Mouse (Mus musculus): ENCODE data around the gene Fbxo42.
"Not testable (repeated sequence)": the region's sequence is repeated elsewhere in the genome, so short reads cannot be mapped to it uniquely, and the experiment has no call there.

Gene Fbxo42

GRCm38 (mm10) chr4:141136126-141136525, 11.6 kb upstream of the Fbxo42 start:
- no peak for DNase-seq (ENCODE audit: low read depth in 2 of 2, low spot score in 2 of 2)

DNA sequence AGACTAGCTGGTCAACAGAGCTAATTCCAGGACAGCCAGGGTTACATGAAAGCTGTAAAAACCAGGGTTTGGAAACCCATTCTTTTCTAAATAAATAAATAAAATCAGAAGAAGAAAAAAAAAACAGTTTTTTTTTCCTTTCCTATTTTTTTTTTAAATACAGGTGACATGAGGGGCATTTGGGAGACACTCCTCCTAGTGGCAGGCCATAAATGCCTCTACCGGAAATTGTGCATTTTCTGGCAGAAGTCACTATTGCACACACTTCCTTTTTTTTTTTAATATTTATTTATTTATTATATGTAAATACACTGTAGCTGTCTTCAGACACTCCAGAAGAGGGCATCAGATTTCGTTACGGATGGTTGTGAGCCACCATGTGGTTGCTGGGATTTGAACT, 10.0 kb upstream of the Fbxo42 start:
- DNase-seq (ENCODE audit: low read depth in 2 of 2, low spot score in 2 of 2): not testable (repeated sequence)

GRCm38 (mm10) chr4:141138425-141139115, 9.1 kb upstream of the Fbxo42 start:
- DNase-seq (ENCODE audit: low read depth in 2 of 2, low spot score in 2 of 2): no peak

- DNase-seq (ENCODE audit: low read depth in 2 of 2, low spot score in 2 of 2): peak; percentile 97 to 98
These were observed 8.4 kb upstream of the Fbxo42 start, which contains the start of gene Szrd1 for GRCm38 (mm10) chr4:141139116-141139970. Szrd1 (minus strand) TSS chr4:141139775.

- DNase-seq (ENCODE audit: low read depth in 2 of 2, low spot score in 2 of 2): not testable (repeated sequence)
These were observed 7.4 kb upstream of the Fbxo42 start for GRCm38 (mm10) chr4:141140354-141140753.

GRCm38 (mm10) chr4:141140967-141141366, 6.7 kb upstream of the Fbxo42 start:
- DNase-seq (ENCODE audit: low read depth in 2 of 2, low spot score in 2 of 2): no peak

GRCm38 (mm10) chr4:141142285-141142811, 5.4 kb upstream of the Fbxo42 start:
- peak; percentile 75 to 82 for DNase-seq (ENCODE audit: low read depth in 2 of 2, low spot score in 2 of 2)

DNA sequence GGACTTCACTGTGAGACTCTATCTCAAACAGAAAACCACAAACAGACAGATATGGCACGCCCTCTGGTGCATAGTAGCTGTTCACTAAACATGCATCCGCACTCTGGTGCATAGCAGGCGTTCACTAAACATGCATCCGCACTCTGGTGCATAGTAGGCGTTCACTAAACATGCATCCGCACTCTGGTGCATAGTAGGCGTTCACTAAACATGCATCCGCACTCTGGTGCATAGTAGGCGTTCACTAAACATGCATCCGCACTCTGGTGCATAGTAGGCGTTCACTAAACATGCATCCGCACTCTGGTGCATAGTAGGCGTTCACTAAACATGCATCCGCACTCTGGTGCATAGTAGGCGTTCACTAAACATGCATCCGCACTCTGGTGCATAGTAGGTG, 2.6 kb upstream of the Fbxo42 start:
- not testable (repeated sequence) for DNase-seq (ENCODE audit: low read depth in 2 of 2, low spot score in 2 of 2)

DNA sequence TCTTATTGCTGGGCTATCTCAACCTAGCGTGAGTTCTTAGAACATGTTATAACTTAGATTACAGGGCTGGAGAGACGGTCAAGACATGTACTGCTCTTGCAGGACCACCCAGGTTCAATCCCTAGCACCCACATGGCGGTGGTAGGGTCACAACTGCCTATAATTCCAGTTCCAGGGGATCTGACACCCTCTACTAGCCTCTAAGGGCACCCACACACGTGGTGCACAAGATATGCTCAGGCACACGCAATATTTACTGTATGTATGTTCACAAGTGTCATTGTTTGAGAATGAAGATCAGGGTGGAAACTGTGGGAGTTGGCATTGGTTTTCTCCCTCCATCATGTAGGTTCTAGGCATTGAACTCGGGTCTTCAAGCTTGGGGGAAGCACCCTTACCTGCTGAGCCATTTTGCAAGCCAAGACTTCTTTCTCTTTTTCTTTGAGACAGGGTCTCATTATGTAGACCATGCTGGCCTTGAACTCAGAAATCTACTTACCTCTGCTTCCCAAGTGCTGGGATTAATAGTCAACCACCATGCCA, 1.2 kb upstream of the Fbxo42 start:
- no peak for DNase-seq (ENCODE audit: low read depth in 2 of 2, low spot score in 2 of 2)

GRCm38 (mm10) chr4:141148009-141148801, 492 bp downstream of the Fbxo42 start:
- peak; percentile 23 to 40 for DNase-seq (ENCODE audit: low read depth in 2 of 2, low spot score in 2 of 2)

DNA sequence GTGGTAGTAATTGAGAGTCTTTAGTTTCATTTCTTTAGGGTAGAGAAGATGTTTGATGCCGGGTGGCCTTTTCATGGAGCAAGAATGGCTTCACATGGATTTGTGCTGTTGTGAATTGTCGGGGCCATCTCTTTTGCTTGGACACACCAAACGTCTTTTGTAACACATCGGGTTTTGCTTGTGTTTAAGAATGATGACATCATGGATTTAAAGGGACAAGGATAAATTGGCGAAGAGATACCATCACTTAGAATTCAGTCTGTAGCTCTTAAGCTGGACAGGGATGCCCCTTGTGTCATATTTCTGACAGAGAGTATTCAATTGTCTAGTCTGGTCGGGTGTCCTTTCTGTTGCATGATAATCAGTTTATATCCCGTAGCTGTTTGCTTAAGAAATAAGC, 1.4 kb downstream of the Fbxo42 start:
- DNase-seq (ENCODE audit: low read depth in 2 of 2, low spot score in 2 of 2): no peak

DNA sequence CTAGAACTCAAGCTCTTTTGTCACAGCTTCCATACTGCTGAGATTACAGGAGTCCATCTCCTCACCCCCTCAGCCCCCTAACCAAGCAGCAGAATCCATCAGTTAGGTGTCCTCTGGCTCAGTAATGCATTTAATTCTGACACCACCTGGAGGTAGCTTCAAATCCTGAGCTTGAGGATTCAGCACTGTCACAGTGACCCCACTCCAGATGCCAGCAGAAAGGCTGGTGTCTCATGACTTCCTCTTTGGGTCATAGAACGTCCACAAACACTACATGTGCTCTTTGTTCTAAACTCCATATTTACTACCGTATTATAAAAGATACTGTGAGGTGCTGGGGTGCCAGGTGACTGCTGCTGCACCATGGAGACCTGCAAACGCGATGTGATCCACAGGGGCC, 9.8 kb downstream of the Fbxo42 start:
- no peak for DNase-seq (ENCODE audit: low read depth in 2 of 2, low spot score in 2 of 2)

GRCm38 (mm10) chr4:141158609-141159008, 10.9 kb downstream of the Fbxo42 start:
- no peak for DNase-seq (ENCODE audit: low read depth in 2 of 2, low spot score in 2 of 2)

DNA sequence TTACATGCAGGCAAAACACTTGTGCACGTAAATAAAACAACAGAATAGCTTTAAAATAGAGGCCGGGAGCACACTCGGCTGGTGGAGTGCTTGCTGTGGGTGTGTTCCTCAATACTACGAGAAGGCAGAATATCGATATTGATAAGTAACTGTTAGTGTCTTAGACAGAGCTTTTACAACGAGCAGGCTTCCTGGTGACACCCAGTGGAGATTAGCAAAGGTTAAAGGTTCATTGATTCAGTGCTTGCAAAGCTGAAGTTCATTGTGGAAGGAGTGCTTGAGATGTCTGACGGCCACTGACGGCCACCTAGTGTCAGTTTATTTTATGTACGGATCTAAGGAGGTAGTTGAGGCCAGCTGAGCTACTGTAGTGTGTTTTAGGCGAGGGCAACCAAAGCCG, 11.4 kb downstream of the Fbxo42 start:
- DNase-seq (ENCODE audit: low read depth in 2 of 2, low spot score in 2 of 2): no peak

DNA sequence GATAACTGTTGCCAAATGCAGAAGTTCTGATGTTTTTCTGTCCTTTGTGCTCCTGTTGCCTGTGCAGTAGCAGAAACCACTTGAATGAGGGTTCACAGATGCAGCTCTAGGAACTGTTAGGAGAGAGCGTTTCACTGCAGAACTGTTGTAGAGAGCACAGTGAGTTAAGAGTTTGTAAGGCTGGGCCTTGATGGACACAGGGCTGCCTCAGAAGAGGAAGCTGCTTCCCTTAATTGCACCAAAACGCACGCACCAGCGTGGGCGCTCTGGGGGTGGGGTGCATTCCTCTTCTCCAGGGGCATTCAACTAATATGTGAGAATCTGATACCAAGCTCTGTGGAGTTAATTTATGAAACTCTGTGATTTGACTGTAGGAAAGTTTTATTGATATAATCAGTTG, 12.0 kb downstream of the Fbxo42 start:
- DNase-seq (ENCODE audit: low read depth in 2 of 2, low spot score in 2 of 2): no peak

- DNase-seq (ENCODE audit: low read depth in 2 of 2, low spot score in 2 of 2): no peak
These were observed 12.5 kb downstream of the Fbxo42 start for GRCm38 (mm10) chr4:141160193-141160592.

- DNase-seq (ENCODE audit: low read depth in 2 of 2, low spot score in 2 of 2): no peak
These were observed 14.0 kb downstream of the Fbxo42 start for GRCm38 (mm10) chr4:141161699-141162208.

- DNase-seq (ENCODE audit: low read depth in 2 of 2, low spot score in 2 of 2): no peak
These were observed 16.0 kb downstream of the Fbxo42 start for GRCm38 (mm10) chr4:141163729-141164128.

- DNase-seq (ENCODE audit: low read depth in 2 of 2, low spot score in 2 of 2): no peak
These were observed 18.1 kb downstream of the Fbxo42 start for GRCm38 (mm10) chr4:141165744-141166292.

DNA sequence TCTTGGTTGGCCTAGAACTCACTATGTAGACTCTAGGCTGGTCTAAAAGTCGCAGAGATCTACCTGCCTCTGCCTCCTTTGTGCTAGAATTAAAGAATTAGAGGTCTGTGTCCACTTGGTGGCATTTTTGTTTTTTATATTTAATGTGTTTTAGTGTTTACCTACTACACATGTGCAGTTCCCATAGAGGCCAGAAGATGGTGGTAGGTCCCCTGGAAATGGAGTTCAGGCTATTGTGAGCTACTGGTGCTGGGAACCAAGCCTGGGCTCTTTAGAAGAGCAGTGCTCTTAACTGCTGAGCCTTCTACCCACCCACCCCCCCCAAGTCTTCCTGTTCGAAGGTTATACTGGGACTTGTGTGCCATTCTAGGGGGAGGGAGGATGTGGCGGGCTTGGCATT, 19.4 kb downstream of the Fbxo42 start:
- no peak for DNase-seq (ENCODE audit: low read depth in 2 of 2, low spot score in 2 of 2)
